Mouse (Mus musculus): ENCODE measurements around the gene H2-Ke6.
"Not testable (repeated sequence)": the region's sequence is repeated elsewhere in the genome, so short reads cannot be mapped to it uniquely, and the experiment has no call there.

The H2-Ke6 gene

DNA sequence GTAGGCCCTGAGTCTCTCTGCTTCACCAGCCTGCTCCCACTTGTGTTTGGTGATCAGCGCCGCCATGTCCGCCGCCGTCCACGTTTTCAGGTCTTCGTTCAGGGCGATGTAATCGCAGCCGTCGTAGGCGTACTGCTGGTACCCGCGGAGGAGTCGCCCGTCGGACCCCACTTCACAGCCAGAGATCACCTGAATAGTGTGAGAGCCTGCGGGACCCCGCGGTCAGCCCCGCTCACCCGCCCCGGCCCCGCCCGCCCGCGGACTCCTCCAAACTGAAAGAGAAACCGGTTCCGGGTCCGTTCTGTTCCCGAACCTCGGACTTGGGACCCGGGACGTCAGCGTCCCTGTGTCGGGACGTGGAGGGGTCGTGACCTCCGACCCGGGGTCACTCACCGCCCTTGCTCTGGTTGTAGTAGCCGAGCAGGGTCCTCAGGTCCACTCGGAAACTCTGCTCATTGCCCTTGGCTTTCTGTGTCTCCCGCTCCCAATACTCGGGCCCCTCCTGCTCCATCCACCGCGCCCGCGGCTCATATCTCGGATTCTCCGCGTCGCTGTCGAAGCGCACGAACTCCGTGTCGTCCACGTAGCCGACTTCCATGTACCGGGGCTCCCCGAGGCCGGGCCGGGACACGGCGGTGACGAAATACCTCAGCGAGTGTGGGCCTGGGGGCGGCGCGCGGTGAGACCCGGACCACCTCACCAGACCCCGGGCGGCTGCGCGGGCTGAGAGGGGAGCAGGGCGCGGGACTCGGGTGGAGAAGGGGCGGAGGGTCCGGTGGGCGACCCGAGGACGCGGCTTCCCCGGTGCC is 28.3 kb downstream of the H2-Ke6 start:
- no peak for DNase-seq (ENCODE audit: low read depth in 2 of 2, low spot score in 2 of 2)

GRCm38 (mm10) chr17:33998697-33999096 is 29.2 kb downstream of the H2-Ke6 start:
- peak in 1 of 2 experiments; percentile 36 for DNase-seq (ENCODE audit: low read depth in 2 of 2, low spot score in 2 of 2)

- DNase-seq (ENCODE audit: low read depth in 2 of 2, low spot score in 2 of 2), result not testable (repeated sequence)
Observed at GRCm38 (mm10) chr17:33997025-33997424, 30.8 kb downstream of the H2-Ke6 start.

DNA sequence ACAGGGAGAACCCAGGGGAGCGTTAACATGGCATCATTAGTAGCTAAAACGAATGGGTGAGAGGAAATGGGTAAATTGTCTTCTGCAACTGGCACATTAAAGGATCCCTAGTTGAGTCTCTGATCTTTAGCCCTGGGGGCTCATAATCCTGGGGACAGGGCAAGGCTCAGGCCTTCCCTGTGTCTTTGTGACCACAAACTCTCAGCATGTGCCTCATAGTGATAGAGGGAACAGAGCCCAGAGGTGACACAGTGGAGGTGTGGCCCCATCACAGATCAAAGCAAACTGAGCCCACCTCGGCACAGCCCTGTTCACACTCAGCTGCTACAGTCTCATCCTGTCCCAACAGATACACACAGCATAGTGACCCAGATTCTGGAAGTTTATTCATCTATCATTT is 32.2 kb downstream of the H2-Ke6 start:
- peak in 1 of 2 experiments; percentile 44 for DNase-seq (ENCODE audit: low read depth in 2 of 2, low spot score in 2 of 2)

DNA sequence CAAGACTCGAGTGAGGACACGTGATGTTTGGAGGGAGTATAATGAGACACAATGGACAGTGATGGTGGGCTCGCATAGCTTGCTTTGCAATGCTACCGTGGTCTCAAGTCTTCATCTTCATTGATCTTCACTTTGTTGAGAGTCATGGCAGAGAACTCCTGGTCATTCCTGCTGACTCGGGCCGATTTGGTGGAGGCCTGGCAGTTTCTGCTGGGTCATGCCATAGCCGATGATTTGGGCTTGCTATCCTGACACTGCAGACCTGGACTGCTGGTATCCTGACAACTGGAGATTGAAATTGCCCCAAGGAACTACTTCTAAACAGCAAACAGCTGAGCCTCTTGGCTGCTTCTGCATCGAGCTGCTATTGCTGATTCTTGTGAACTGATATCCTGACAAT is 32.9 kb downstream of the H2-Ke6 start:
- DNase-seq (ENCODE audit: low read depth in 2 of 2, low spot score in 2 of 2), result no peak

DNA sequence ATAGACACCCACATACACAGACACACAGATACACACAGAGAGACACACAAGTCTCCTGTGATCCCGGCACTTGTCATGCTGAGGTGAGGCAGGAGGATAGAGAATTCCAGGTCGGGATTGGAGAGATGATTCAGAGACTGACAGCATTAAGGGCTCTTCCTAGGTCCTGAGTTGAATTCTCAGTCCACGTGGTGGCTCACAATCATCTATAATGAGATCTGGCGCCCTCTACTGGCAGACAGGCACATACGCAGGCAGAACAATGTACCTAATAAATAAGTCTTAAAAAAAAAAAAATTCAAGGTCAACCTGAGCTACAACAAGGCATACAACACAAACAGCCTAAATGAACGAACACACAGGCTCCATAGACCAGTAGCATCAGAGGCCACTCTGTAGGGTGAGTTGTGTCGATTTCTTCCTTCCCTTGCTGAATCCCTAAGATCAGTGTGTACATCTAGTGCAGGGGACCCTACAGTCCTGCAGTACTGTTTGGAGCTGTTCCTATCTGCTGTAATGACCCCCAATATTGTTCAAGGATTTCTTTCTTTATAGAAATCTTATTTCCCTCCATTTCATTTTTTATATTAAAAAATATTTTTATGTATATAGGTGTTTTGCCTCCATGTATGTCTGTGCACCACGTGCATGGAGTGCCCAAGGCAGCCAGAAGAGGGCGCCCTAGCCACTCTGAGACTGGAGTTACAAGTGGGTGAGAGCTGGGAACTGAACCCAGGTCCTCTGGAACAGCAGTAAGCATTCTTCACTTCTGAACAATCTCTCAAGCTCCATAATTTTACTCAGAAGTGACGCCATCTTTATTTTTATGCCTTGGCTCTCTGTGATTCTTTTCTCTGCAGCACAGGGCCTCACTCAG is 35.8 kb downstream of the H2-Ke6 start:
- DNase-seq (ENCODE audit: low read depth in 2 of 2, low spot score in 2 of 2), result peak in 1 of 2 experiments; percentile 73

GRCm38 (mm10) chr17:33982136-33982535 is 45.7 kb downstream of the H2-Ke6 start:
- peak; percentile 66 to 68 for DNase-seq (ENCODE audit: low read depth in 2 of 2, low spot score in 2 of 2)

- peak; percentile 81 to 87 for DNase-seq (ENCODE audit: low read depth in 2 of 2, low spot score in 2 of 2)
Observed at GRCm38 (mm10) chr17:33981192-33981909, 46.5 kb downstream of the H2-Ke6 start.

- no peak for DNase-seq (ENCODE audit: low read depth in 2 of 2, low spot score in 2 of 2)
Observed at GRCm38 (mm10) chr17:33980181-33981035, 47.5 kb downstream of the H2-Ke6 start.

- no peak for DNase-seq (ENCODE audit: low read depth in 2 of 2, low spot score in 2 of 2)
Observed at GRCm38 (mm10) chr17:33979512-33980050, 48.3 kb downstream of the H2-Ke6 start.

DNA sequence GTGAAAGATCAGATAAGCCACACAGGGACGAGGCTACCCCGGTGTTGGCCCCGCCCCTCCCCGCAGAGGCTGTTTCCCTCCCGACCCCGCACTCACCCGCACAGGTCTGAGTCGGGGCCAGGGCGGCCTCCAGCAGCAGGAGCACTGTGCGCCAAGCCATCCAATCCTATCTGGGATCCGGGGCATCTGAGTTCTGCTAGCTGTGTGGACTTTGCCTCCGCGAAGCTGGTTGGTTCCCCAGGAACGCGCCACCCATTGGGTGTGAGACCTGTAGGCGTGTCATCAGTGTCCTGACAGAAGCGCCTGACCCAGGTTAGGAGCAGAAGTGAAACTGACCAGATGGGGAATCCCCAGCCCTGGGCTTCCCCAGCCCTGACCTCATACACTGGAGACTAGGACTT is 49.2 kb downstream of the H2-Ke6 start:
- peak; percentile 58 to 63 for DNase-seq (ENCODE audit: low read depth in 2 of 2, low spot score in 2 of 2)

GRCm38 (mm10) chr17:33977861-33978557 is 49.9 kb downstream of the H2-Ke6 start:
- DNase-seq (ENCODE audit: low read depth in 2 of 2, low spot score in 2 of 2), result no peak
